Mouse (Mus musculus) right cerebral cortex, postnatal 25 days (tissue): ENCODE measurements around the gene Rassf8.

Experiments
- DNase-seq: peaks from one replicate; pipeline ENCODE4 v3.0.0; 2022

Gene Rassf8

GRCm38 (mm10) chr6:145780180-145780802 lies 33.7 kb downstream of the Rassf8 start:
- no peak for DNase-seq

DNA sequence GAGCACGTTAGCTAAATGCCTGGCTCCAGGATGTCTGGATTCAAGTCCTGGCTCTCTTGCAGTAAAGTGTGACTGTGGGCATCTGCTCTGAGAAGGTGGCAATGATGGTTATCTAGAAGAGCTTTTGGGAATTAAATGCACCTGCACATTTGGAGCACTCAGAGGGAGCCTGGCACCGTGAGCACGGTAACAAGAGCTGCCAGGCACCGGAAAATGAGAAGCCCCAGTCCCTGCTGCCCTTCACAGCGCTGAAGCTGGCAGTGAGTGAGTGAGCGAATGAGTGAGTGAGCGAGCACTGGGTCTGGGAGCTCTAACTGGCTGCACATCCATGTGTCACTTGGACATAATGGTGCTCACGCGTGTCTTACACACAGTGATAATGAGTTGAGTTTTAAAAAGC lies 34.7 kb downstream of the Rassf8 start:
- no peak for DNase-seq

- DNase-seq: no peak
These were observed 35.4 kb downstream of the Rassf8 start for GRCm38 (mm10) chr6:145781966-145782365.

DNA sequence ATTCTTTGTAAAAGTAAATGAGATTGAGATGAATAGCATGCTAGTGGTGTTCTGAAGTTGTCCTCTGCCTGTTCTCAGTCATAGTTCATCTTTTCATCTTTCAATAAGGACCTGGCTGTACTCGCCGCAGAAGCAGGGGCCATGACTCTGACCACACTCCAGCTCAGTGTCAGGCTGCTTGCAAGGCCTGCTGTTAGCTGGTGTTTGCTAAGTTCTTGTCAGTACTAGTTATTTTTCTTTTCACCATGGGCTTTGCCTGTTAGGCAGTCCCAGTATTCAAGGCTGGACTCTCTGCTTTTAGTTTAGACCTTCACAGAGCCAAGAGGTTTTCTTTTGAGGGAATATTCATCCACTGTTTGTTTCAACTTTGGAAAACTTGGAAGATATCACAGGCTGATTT lies 40.8 kb downstream of the Rassf8 start:
- no peak for DNase-seq

- DNase-seq: no peak
These were observed 43.2 kb downstream of the Rassf8 start for GRCm38 (mm10) chr6:145789738-145790137.

DNA sequence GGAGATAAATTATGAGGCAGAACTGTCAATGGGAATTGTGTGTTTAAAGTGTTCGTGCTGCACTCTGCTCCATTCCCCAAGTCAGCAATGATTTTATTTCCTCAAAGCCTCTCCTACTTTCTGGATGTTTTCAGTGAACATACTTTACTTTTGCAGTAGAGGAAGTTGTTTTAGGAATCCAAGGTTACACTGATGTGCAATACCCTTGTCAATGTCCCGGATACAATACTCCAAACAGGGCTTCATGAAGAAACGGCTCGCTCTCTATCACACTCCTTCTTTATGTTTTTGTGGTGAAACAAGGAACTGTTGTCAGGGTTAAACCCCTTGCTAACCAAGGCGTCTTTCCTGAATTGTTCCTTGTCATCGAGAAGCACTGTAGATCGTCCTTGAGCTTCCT lies 45.8 kb downstream of the Rassf8 start:
- no peak for DNase-seq

GRCm38 (mm10) chr6:145793109-145793593 lies 46.6 kb downstream of the Rassf8 start:
- DNase-seq: peak; percentile 21

GRCm38 (mm10) chr6:145794671-145795070 lies 48.1 kb downstream of the Rassf8 start:
- DNase-seq: no peak

GRCm38 (mm10) chr6:145796191-145797023 lies 49.9 kb downstream of the Rassf8 start:
- DNase-seq: no peak

DNA sequence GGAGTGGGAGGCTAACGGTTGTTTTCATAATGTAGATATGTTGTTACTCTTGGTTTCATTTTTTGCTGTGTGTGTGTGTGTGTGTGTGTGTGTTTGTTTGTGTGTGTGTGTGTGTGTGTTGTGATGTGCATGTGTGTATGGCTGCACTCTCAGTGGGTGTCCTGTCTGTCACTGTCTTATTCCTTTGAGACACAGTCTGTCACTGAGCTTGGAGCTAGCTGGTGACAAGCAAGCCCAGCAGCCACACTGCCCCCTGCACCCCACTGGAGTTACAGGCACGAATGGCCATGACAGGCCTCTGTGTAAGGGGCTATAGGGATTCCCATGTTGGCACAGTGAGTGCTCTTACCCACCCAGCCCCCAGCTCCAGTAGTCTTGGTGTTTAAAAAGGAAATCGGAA lies 51.1 kb downstream of the Rassf8 start:
- DNase-seq: no peak

DNA sequence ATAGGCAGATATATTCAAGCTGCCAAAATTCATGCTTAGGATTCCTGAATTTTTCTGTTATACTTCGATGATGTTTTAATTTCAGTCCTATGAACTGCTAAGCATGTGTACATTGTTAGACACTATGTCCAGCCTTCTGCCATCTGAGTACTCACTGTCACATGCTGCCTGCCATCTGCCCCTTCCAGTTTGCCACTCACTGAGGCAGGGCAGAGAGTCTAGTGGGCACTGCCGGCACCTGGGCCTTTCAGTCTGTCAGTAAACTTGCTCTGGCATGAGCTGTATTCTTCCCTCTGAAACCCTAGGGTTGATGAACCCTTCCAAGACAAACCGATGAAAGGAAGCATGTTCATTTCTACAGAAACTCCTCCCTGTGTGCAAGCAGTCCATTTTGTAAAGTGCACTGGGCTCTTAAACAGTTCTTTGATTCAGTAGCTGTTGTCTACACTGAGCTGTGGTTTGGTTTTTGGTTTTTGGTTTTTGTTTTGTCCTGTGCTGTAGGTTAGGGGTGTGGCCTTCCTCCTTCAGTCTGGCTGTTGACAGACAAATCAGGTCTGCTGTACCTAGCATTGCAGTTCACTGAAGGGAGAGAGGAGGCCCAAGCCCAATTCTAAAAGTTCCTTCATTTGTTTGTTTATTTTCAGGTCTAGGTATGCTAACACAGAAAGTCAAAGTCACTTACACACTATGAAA lies 55.4 kb downstream of the Rassf8 start:
- DNase-seq: no peak

- DNase-seq: no peak
These were observed 56.3 kb downstream of the Rassf8 start for GRCm38 (mm10) chr6:145802881-145803280.

DNA sequence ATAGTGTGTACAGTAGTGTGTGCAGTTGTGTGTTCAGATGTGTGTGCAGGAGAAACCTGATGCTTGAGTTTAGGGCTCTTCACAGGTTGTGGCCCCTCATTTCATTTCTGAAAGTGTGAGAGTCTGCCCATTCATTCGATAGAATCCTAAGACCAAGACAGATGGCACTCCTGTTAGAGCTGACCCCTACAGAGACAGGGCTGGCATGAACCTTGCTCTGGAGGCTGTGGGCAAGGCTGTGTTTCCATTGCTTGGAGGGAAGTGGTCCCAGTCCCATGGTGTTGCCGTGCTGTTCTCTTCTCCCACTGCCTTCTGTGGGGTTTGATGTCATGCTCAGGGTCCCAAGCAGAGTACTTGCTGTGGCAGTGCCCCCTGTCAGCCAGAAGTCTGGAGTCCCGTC lies 57.7 kb downstream of the Rassf8 start:
- no peak for DNase-seq

- no peak for DNase-seq
These were observed 60.2 kb downstream of the Rassf8 start for GRCm38 (mm10) chr6:145806784-145807183.

- no peak for DNase-seq
These were observed 61.4 kb downstream of the Rassf8 start for GRCm38 (mm10) chr6:145807929-145808328.

GRCm38 (mm10) chr6:145809566-145809965 lies 63.0 kb downstream of the Rassf8 start:
- DNase-seq: no peak

DNA sequence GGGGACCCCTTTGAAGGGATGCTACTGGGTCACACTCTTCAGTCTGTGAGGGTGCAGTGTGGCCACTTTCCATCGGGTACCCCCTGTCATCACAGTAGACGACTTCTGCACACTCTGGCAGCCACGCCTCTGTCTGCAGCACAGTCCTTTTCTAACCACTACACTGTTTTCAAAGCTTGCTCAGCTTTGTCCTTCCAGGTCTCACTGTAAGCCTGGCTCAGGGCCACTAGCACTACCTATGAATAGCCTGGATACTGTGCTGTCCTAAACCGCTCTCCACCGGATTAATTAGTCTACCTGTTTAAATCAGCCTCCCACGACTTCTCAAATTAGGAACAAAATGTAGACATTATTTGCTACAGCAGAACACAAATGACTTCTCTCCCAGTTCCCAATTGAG lies 63.5 kb downstream of the Rassf8 start:
- DNase-seq: no peak

- DNase-seq: no peak
These were observed 64.6 kb downstream of the Rassf8 start for GRCm38 (mm10) chr6:145811174-145811573.

DNA sequence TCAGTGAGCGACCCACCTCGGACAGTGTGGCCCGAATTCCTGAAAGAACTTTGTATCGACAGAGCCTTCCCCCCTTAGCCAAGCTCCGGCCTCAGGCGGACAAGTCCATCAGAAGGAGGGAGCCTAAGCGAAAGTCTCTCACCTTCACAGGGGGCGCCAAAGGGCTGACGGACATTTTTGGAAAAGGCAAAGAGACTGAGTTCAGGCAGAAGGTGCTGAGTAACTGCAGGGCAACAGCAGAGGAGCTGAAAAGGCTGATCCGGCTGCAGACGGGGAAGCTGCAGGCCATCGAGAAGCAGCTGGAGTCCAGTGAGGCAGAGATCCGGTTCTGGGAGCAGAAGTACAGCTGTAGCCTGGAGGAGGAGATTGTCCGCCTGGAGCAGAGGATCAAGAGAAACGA lies 68.7 kb downstream of the Rassf8 start:
- DNase-seq: no peak

GRCm38 (mm10) chr6:145819151-145819550 lies 72.6 kb downstream of the Rassf8 start:
- DNase-seq: no peak

GRCm38 (mm10) chr6:145822218-145822617 lies 75.7 kb downstream of the Rassf8 start:
- DNase-seq: no peak

DNA sequence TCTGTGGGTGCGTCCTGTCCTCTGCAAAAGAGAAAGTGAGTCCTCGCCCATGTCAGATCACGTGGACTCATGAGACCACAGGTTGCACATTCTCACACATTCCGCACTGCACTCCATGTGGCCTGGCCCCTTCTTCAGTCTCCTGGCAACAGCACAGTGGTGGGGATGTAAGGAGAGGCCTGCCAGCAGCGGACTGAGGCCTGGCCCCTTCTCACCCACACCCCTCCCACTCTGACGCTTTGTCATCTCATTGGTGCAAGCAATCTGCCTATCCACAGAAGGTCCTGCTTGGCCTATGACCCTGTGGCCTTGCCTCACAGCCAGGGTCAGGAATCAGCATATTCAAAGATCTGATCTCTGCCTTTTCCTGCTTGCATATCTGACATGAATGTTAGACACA lies 76.6 kb downstream of the Rassf8 start:
- no peak for DNase-seq

- DNase-seq: no peak
These were observed 77.2 kb downstream of the Rassf8 start for GRCm38 (mm10) chr6:145823588-145824234.
